Mouse (Mus musculus) kidney, embryonic 16.5 days (tissue): ENCODE data around the gene Lrat. TPM values are rescaled to one million over a fixed set of nuclear protein-coding genes. Genes with fewer than 3 reads are reported as not detected.

Source experiments
- ATAC-seq: fragments of 200-750 bp; cut with Nextera tagmentation; 2 replicates; pipeline ENCODE4 v1.8.0; 2017; ENCODE audit warnings: moderate TSS enrichment; ENCODE audit not compliant: low FRiP score, low TSS enrichment
- H3K27ac ChIP-seq: fragments of 300-500 bp; sonication (generic); 2 replicates; pipeline ENCODE4 v1.5.1; 2014; ENCODE audit warnings: low read length
- H3K27me3 ChIP-seq: fragments of 300-500 bp; sonication (generic); 2 replicates; pipeline ENCODE4 v1.6.1; 2014; ENCODE audit warnings: low read length, control low read depth, mixed read lengths; ENCODE audit not compliant: insufficient read depth
- H3K36me3 ChIP-seq: fragments of 300-500 bp; sonication (generic); 2 replicates; pipeline ENCODE4 v1.6.1; 2014; ENCODE audit warnings: low read length, control low read depth, mixed read lengths; ENCODE audit not compliant: insufficient read depth
- H3K4me1 ChIP-seq: fragments of 300-500 bp; sonication (generic); 2 replicates; pipeline ENCODE4 v1.6.1; 2014; ENCODE audit warnings: low read length, control low read depth, mixed read lengths; ENCODE audit not compliant: insufficient read depth
- H3K4me2 ChIP-seq: fragments of 300-500 bp; sonication (generic); replicated peaks from 2 replicates; pipeline ENCODE4 v1.6.1; 2014; ENCODE audit warnings: low read depth, low read length
- H3K4me3 ChIP-seq: fragments of 300-500 bp; sonication (generic); 2 replicates; pipeline ENCODE4 v1.5.1; 2014; ENCODE audit warnings: mild to moderate bottlenecking, low read length
- H3K9ac ChIP-seq: fragments of 300-500 bp; sonication (generic); replicated peaks from 2 replicates; pipeline ENCODE4 v1.6.1; 2014; ENCODE audit warnings: low read length
- H3K9me3 ChIP-seq: fragments of 300-500 bp; sonication (generic); 2 replicates; pipeline ENCODE4 v1.6.1; 2016; ENCODE audit warnings: low read length, control low read depth
- WGBS: fragments of 180-500 bp; shearing (Covaris S2); extraction: QIAGEN DNeasy Blood & Tissue Kit; methylation state at CpG from one replicate; pipeline ENCODE4 v1.1.7; 2014; 5-methylcytosine and 5-hydroxymethylcytosine counted together
- polyA plus RNA-seq: library from polyadenylated mRNA; unstranded; fragments of >200 nt; fragmentation: Nextera tagmentation; extraction: Ambion mirVana; gene quantifications from 2 replicates; pipeline ENCODE4 v1.2.1, GENCODE M21; 2015

Gene Lrat
- 0.05 and 0.08 TPM in 2 replicates for polyA plus RNA-seq

DNA sequence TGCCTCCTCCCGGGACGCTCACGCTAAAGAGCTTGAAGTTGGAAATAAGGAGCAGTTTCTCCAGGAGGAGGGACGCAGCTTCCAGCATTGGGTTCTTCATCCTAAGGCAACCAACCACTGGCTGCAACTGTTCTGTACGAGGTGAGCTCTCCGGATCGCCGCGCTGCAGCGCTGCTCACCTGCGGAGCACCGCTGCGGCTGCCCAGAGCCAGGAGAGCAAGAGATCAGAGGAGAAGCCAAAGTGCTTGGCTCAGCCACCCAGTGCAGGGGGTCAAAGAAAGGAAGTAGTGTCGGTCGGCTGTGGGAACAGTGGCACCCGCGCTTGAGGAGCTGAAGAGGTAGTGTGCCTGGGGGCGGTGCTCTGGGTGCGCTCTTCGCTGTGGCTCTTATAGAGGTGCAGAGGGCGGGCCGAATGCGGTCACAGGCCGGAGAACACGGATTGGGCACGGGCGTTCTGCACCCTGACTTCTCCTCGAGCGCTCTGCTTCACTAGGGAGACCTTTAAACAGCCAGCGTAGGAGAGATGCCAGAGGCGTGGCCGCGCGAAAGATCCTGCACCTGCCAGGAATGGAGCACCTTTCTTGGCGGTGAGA lies at the start of gene Lrat:
Gene Lrat, minus strand, starts transcription at position 361 of the 593 bp plus-strand sequence.
- H3K36me3 ChIP-seq: no peaks in the 10 kb centered on the region
- no peaks in the 10 kb centered on the region for H3K9me3 ChIP-seq
- peaks cover 25% of the 10 kb centered on the region for H3K27me3 ChIP-seq
- peak within 1 kb of the TSS; percentile 41 for H3K4me3 ChIP-seq
- H3K4me1 ChIP-seq: peaks cover 15% of the 10 kb centered on the region
- H3K9ac ChIP-seq: no peak within 1 kb of the TSS
- H3K4me2 ChIP-seq: peak within 1 kb of the TSS; percentile 61
- H3K27ac ChIP-seq: no peak within 1 kb of the TSS
- WGBS: under 1% methylated on average over 35 of the region's 35 CpGs
- peak; percentile 95 for ATAC-seq

DNA sequence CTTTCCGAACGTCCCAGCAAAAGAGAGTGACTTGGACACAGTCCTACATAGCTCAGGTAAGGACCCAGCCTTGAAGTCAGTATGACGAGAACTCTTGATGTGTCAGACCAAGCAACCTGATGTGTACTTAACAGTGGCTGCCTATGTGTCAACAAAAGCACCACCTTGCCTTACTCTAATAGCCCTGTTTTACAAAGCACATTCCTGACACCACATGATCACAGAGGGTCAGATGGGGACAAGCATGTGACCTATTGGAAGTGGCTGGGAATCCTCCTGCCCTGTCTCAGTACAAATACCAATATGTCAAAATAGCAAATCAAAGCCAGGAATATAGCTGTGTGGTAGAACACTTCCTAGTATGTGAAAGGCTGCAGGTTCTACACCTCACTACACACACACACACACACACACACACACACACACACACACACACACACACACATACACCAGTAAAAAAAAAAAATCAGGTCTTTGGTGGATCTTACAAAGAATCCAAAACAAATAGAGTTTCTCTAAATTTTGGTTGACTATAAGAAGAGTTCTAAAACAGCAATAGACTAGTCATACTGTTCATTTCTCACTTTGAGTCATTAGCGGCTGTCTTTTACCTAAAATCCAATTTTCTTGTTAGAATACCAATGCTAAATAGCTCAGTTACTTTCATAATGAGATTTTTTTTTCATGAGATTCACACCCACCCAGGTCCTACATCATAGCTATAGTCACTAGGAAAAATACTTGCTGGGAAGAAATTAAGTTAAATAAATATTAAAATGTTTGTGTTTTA lies 48.6 kb upstream of the Lrat start:
- Histone ChIP-seq H3K36me3 (no peaks in the 10 kb centered on the region), H3K27ac (no peak overlapping the region), H3K9ac (no peak overlapping the region), H3K27me3 (no peaks in the 10 kb centered on the region), H3K9me3 (no peaks in the 10 kb centered on the region), H3K4me1 (no peaks in the 10 kb centered on the region), H3K4me2 (no peak overlapping the region), H3K4me3 (no peak overlapping the region)
- no peak for ATAC-seq
- WGBS: 86% methylated on average over 4 of the region's 4 CpGs

DNA sequence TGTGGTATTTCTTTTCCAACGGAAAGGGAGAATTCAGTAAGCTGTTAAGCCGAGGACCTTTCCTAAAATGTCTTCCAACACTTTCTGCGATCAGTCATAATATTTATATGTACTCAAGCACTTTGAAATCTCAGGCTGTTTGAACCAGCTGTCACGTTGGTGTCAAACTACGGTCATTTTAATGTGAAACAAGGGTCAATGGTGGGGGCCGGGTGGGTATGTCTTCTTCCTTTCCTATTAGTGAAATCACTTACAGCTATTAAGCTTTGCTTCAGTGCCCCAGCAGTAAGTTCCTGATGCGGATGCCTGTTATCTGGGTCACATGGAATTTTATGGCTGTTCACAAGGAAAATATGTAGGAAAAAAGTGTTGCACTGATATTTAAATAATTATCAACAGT lies 46.9 kb upstream of the Lrat start:
- Histone ChIP-seq H3K27ac (no peak overlapping the region), H3K27me3 (no peaks in the 10 kb centered on the region)
- 51% methylated on average over 7 of the region's 7 CpGs for WGBS

DNA sequence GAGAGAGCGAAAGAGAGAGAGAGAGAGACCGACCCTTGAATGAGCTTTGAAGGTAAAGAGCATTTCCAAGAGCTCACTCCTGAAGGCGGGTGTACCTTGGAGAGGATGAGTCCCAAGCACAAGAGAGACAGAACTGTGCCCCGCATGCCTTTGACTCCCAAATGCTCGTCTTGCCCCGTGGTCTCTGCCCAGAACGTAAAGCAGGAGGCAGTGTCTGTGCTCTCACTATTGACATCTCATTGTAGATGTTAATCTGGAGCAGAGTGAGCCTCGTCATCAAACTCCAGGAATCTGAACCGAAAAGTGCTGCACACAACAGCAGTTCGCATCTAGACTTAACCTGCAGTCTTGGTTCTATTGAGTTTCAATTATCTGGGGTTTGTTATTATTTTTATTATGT lies 46.4 kb upstream of the Lrat start:
- Histone ChIP-seq H3K9me3 (no peaks in the 10 kb centered on the region), H3K9ac (no peak overlapping the region), H3K27me3 (no peaks in the 10 kb centered on the region), H3K27ac (no peak overlapping the region), H3K4me3 (no peak overlapping the region), H3K36me3 (no peaks in the 10 kb centered on the region), H3K4me1 (no peaks in the 10 kb centered on the region), H3K4me2 (no peak overlapping the region)
- WGBS: 72% methylated on average over 10 of the region's 10 CpGs
- ATAC-seq: no peak

More for the DNA sequence above, 46.9 kb upstream of the Lrat start:
- Histone ChIP-seq H3K4me3 (no peak overlapping the region), H3K9ac (no peak overlapping the region), H3K4me2 (no peak overlapping the region), H3K4me1 (no peaks in the 10 kb centered on the region), H3K36me3 (no peaks in the 10 kb centered on the region), H3K9me3 (no peaks in the 10 kb centered on the region)
- no peak for ATAC-seq

DNA sequence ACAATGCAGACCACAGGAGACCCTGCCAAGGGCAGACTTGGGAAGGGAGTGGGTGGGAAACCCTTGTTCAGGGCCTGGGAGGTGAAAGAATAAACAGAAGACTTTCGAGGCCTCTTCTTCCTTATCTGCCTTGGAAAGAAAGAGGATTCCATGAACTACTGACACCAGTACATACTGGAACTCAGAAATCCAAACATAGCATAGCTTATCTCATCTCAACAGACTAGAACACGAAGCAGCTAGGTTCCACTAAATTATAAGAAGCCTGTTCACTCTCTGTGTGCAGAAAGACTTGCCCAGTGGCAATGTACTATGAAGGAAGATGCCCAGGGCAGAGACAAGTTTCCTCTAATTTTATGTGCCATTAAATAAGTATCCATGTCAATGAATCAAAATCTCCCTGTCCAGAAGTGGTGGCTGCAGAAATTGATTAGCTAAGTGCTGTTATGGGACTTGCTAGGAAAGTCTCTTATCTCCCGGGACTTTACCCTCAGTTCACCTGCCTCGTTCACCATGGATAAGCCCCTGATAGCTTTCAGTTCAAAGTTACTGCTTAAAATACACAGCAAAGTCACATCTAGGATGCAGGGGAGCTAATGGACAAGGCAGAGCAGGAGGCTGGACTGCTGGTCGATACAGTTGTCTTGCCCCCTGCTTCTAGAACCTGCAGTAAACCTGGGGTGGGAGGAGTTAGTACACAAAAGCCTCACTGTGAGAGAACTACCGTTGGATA lies 42.8 kb upstream of the Lrat start:
- H3K4me3 ChIP-seq: no peak overlapping the region
- WGBS: 51% methylated on average over 6 of the region's 6 CpGs
- no peaks in the 10 kb centered on the region for H3K4me1 ChIP-seq
- no peak overlapping the region for H3K4me2 ChIP-seq
- H3K27ac ChIP-seq: no peak overlapping the region
- no peaks in the 10 kb centered on the region for H3K36me3 ChIP-seq
- ATAC-seq: no peak
- H3K9me3 ChIP-seq: no peaks in the 10 kb centered on the region
- no peaks in the 10 kb centered on the region for H3K27me3 ChIP-seq
- no peak overlapping the region for H3K9ac ChIP-seq

DNA sequence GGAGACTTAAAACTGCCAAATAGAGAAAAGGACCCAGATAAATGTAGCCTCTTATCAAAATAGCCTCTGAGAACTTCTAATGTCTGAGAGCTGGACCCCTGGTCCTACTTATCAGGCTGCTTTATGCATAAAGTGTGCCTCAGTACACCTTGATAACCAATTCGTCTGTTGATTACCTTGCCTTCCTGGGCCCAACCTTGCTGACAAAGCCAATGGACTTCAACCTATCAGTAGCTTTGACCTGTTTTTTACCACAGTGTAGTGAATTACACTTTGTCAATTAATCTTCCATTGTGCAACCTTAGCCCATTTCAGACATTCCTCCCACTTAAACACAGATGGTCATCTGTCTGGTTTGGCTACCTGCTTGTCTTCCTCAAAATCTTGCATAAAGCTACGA lies 24.1 kb upstream of the Lrat start:
- H3K27me3 ChIP-seq: no peaks in the 10 kb centered on the region
- no peak overlapping the region for H3K9ac ChIP-seq
- no peak overlapping the region for H3K27ac ChIP-seq
- H3K4me2 ChIP-seq: no peak overlapping the region
- no peaks in the 10 kb centered on the region for H3K36me3 ChIP-seq
- H3K4me3 ChIP-seq: no peak overlapping the region
- 88% methylated on average over 2 of the region's 2 CpGs for WGBS
- H3K9me3 ChIP-seq: no peaks in the 10 kb centered on the region
- no peaks in the 10 kb centered on the region for H3K4me1 ChIP-seq
- no peak for ATAC-seq

DNA sequence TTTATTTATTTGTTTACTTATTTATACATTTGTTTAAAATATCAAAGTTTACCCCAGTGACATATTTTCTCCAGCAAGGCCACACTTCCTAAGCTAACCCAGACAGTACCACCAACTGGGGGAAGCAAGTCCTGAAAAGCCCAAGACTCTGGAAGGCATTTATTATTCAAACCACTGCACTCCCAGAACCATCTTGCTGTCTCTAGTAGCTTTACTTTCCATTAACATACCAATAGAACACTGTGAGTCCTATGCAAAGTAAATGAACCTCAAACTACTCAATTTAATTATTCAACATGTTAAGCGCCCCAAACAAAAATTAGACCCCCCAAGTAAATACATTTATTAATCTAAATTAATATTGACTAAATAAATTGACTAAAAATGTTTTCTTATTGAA lies 11.9 kb upstream of the Lrat start:
- ATAC-seq: no peak
- Histone ChIP-seq H3K4me3 (no peak overlapping the region), H3K4me1 (no peaks in the 10 kb centered on the region), H3K27ac (no peak overlapping the region), H3K36me3 (no peaks in the 10 kb centered on the region), H3K4me2 (no peak overlapping the region), H3K9ac (no peak overlapping the region), H3K27me3 (0 out of 2 replicates have a peak, but pooled peaks cover 2% of the 10 kb centered on the region), H3K9me3 (no peaks in the 10 kb centered on the region)
- 48% methylated on average over 1 of the region's 1 CpGs for WGBS

DNA sequence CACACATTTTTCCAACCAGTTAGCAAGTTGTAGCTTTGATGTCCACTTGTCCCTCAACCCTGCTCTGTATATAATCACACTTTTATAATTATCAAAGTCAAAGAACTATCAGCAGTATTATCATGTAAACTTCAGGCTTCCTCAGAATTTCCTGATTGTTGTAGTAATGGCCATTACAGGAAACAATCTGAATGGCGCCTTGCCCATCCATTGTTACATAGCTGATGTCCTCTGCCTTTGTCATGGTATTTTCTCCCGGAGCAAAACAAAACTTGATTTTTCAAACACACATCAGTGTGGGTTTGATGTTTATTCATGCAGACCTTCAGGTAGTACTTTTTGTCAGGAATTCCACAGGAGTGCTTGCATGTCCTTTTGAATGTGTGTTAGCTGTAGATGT lies 4.9 kb upstream of the Lrat start:
- WGBS: 70% methylated on average over 2 of the region's 2 CpGs

DNA sequence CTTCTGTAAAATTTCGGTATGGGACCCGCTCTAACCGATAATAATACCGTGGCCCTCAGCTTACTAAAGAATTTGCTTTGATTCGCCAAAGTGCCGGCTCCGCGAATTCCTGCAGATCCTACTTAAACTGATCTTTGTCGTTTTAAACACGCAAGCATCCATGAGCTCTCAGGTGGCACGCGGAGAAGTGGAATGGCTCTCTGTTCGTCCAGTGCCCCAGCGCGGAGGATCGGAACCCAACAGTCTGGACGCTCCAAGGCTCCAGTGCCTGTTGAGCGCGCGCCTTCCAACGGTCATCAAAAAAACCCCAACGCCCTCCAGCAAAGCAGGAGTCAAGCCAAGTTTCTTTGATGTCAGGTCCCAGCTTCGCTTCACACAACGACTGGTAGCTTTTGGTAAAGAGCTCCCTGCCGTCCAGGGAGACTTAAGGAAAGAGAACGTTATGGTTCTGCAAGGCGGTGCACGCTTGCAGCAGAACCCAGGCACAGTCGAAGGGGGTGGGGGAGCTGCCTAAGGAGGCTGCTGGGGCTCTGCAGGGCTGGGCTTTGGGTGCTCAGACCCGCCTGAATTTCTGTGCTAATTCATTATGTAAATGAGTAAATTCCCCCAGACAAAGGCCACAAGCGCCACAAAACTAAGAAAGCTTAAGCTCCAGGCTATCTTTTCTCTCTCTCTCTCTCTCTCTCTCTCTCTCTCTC lies 587 bp upstream of the Lrat start:
- Histone ChIP-seq H3K9me3 (no peaks in the 10 kb centered on the region), H3K27me3 (peaks cover 25% of the 10 kb centered on the region), H3K4me3 (peak overlapping the region; percentile 41), H3K36me3 (no peaks in the 10 kb centered on the region), H3K27ac (no peak overlapping the region), H3K4me1 (peaks cover 15% of the 10 kb centered on the region), H3K4me2 (peak overlapping the region; percentile 61), H3K9ac (no peak overlapping the region)
- WGBS: under 1% methylated on average over 31 of the region's 31 CpGs
- peak; percentile 42; the same call in 1 of the 2 replicates for ATAC-seq

More for the DNA sequence above, 4.9 kb upstream of the Lrat start:
- no peak for ATAC-seq
- Histone ChIP-seq H3K27ac (no peak overlapping the region), H3K9ac (no peak overlapping the region), H3K4me3 (no peak overlapping the region), H3K27me3 (peaks cover 14% of the 10 kb centered on the region), H3K9me3 (no peaks in the 10 kb centered on the region), H3K36me3 (no peaks in the 10 kb centered on the region), H3K4me2 (no peak overlapping the region), H3K4me1 (peaks cover 9% of the 10 kb centered on the region)
